Mouse (Mus musculus): Measurements from ENCODE around the gene Ankfy1. TPM values are rescaled to one million over a fixed set of nuclear protein-coding genes. Genes with fewer than 3 reads are reported as not detected.
"Not testable (repeated sequence)": the region's sequence is repeated elsewhere in the genome, so short reads cannot be mapped to it uniquely, and the experiment has no call there.

Ankfy1 gene
- total RNA-seq, 2 experiments from 2014 or later: 17.0 to 21.9 TPM

DNA sequence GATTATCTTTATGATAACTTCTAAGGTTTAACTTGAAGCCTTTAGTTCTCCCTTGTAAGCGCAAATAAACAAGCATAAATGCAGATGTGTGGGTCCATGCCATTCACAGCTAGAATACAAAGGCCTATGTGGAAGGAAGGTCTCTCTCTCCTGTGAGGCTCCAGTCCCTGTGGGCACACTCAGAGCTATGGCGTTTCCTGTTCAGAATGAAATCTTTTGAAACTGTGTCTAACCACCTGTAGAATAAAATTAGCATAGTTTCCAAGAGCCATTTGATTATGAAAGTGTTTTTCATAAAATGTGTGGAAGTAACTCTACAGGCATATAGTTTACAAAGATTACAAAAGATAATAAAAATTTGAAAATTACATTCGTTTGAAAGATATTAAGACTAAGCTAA lies 28.4 kb downstream of the Ankfy1 start:
- DNase-seq: no peak

DNA sequence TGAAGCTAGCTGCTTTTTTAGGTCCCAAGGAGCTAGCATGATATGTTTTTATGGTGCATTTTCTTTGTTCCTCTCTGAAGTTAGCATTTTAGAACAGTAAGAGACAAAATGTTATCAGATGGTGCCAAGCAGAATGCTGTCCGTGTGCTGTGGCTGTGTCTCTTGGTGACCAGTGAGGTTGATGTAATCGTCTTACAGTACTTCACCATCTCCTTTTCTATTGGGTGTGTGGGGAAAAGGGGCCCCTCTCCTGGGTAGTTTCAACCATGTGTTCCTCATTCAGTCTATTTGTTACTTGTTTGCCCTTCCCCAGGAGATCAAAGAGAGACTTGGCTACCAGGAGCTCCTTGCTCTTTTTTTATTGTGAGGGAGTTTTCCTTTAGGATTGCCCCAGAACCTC lies 33.4 kb downstream of the Ankfy1 start:
- DNase-seq: no peak

DNA sequence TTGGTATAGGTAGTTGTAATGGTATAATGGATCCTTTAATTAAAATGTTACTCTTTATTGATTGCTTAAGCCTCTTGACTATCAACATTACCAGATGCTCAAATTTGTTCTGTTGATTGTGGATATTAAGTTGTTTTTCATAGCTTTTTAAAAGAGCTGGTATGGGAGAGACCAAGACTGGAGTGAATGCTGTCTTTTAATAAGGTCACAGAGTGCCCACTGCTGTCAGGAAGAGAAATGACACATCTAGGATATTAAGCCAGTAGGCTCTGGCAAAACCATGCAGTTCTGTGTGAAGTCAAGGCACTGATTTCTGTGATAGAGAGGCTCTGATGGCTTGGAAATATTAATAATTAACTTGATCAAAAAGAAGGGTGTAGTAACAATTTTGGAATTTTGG lies 34.1 kb downstream of the Ankfy1 start:
- no peak for DNase-seq

DNA sequence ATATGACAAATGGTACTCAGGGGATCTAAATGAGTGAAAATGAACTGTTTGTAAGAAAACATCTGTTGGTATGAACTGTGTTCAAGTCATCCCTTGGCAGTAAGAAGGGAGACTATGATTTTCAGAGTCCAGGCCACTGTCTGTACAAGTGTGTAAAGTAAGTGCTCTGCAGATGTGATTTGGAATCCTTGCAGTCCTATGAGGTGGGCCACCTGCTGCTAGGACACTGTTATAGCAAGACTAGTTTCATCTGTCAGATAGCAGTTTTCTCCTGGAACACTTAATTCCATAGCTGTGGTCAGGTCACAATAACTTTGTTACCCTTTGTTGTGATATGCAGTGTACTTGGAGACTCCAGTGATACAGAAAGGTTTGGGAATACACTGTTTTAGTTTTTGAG lies 36.2 kb downstream of the Ankfy1 start:
- DNase-seq: no peak

DNA sequence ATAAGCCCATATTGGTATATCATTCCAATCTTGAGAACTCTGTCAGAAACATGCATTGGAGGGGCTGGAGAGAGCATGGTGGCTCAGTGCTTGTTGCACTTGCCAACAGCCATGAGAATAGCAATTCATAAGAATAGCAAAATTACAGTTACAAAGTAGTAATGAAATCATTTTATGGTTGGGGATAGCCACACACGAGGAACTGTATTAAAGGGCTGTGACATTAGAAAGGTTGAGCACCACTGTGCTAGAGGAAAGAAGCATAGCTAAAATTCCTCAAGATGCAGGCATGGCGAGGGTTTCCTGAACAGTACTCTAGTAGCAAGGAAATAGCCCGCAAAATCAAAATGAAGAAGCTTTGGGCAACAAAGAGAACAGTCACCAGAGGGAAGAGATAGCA lies 43.9 kb downstream of the Ankfy1 start:
- DNase-seq: no peak

DNA sequence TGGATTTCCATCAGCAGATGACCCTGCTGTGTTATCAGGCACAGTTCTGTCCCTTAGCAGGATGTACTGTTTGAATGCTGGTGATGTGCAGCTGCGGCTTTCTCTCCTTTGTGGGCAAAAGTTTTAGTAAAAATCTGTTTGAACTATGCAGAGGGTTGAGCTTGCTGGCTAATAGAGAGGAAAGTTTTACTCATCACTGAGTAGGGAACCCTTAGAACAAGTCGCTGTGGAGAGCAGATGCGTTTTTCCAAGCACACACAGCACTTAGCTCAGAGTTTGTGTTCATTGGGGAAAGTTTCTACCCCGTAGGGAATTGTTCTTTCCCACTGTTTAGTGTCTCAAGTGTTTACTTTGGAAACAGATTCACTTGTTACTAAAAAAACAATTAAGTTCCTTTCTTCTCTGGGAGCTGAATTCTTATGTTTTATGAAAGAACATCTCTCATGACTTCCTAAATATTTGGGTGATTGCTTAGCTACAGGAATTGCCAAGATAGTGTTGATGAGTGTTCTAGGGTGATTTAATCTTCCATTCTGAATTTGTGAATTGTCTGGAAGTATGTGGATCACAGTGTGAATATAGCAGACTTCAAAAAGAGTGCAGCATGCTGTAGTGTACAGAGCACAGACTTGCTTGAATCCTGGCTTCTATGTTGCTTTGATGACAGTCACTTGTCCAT lies 45.2 kb downstream of the Ankfy1 start:
- no peak for DNase-seq

DNA sequence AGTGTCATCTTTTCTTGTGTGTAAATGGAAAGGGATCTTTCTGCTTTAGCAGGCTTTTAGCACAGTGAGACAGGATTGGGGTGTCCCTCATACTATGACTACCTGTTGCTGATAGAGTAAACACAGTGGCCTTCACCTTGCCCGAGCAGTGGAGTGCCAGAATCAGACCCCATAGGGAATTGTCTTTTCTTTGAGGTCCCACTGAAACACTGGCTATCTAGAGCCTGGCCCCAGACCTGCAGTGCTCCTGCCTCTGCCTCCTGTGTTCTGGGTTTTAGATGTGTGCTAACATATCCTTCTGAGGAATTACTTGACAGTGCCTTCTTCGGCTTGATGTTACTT lies 45.7 kb downstream of the Ankfy1 start:
- no peak for DNase-seq

DNA sequence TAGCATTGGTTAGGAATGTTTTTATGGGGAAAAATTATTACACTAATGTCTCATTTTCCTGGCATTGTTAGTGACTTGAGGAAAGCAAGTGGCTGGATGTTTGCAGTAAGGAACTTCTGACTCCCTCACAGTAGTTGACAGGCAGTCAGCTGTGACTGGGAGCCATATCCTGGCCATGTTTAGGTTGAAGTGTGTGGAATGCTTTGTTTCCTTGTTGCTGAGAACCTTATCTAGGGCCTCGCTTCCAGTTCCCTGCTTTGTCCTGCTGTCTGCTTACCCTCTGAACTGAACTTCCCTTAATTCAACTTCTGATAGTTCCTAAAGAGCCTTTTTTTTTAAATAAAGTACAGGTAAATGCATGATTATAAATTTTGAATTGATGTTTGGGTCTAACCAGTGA lies 46.5 kb downstream of the Ankfy1 start:
- no peak for DNase-seq

DNA sequence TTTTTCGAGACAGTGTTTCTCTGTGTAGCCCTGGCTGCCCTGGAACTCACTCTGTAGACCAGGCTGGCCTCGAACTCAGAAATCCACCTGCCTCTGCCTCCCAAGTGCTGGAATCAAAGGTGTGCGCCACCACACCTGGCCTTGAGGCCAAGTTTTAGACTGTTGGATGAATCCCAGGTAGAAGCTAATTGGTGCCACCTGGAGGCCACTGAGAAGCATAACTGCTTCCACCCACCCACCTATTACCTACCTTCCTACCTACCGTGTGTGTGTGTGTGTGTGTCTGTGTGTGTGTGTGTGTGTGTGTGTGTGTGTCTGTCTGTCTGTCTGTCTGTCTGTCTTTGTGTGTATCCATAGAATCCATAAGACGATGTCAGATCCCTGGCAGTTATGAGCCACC lies 47.7 kb downstream of the Ankfy1 start:
- not testable (repeated sequence) for DNase-seq

DNA sequence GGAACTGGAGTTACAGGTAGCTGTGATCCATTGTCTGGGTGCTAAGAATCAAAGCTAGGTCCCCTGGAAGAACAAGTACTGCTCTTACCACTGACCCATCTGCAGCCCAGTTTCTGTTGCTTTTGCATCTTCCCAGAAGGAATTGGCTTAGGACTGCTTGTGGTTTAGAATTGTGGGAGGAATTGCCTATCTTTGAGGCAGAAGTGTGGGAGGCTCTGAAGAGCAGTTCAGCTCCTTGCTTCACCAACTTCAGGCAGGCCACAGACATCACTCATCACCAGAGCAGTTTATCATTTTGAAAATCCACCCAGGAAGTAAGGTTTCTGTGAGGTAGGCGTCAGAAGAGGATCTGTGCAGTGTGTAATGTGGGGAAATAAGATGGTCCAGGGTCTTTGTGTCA lies 49.2 kb downstream of the Ankfy1 start:
- DNase-seq: no peak

DNA sequence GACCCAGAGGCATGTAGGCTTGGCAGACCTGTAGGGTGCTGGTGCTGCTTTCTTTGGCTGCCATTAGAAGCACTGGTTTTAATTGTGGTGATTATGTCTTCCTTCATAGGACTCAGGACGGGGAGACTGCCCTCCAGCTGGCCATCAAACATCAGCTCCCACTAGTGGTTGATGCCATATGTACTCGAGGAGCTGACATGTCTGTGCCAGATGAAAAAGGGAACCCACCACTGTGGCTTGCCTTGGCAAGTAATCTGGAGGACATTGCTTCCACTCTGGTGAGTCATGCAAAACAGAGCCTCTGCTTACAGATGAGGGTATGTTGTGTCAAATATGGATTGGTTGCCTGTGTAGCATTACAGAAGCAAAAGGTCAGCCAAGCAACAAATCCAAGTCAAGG lies 62.1 kb downstream of the Ankfy1 start:
- DNase-seq: no peak

DNA sequence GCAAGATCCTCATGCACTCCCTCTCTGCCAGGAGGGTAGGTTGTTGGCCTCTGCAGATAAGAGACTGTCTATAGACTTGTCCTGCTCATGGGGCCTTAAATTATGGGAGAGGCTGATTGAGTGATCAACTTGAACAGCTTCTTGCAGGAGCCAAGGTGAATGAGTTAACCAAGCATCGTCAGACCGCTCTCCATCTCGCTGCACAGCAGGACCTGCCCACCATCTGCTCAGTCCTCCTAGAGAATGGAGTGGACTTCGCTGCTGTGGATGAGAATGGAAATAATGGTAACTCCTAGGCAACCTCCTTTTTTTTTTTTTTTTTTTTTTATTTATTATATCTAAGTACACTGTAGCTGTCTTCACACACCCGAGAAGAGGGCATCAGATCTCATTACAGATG lies 68.5 kb downstream of the Ankfy1 start:
- DNase-seq: no peak

DNA sequence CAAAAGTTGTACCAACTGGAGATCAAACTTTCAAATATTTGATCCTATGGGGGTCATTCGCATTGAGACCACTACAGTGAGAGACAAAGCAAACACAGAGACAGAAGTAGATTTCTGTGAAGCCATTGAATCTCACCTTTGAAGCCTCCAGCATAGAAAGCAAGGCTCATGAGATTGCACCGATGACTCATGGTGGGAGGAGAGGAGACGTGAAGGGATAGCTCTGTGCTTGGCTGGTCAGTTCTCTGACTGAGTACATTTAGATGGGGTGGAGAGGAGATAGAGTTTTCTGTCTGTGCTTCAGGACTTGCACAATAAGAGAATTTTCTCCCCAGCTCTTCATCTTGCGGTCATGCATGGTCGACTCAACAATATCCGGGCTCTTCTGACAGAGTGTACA lies 69.8 kb downstream of the Ankfy1 start:
- DNase-seq: no peak

DNA sequence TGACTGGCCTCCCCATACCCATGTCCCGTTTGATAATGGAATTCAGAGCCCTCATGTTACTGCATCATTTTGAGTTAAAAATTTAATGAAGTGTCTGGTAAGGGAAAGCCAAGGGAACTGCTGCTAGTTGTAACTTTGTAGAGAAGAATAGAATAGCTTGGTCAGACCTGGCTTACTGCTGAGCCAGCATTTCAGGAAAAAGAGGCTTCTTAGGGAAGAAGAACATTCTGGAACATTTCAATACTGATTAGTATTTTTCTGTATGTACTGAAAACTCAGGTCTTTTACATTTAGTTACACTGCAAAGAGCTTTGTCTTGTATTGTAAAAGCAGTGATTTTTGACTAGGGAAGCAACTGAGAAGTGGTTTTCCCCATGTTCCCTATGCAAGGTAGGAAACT lies 71.0 kb downstream of the Ankfy1 start:
- DNase-seq: no peak

DNA sequence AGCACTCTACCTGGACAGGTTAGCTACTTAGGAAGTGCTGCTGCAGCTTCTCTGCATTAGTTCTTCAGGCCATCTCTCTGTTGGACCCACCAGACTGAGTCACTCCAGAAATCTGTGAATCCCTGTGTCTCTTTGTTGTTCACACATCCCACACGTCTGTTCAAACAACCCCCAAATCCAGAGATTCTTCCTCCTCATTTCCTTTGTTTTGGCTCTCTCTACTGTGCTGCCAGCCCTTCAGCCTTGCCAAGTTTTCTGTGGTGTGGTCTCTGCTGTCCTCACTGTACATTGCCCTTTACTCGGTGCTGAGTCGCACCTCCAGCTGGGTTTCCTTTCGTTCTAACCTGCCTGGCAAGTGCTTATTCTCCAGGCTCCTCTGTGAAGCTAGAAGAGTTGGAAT lies 74.5 kb downstream of the Ankfy1 start:
- DNase-seq: no peak

DNA sequence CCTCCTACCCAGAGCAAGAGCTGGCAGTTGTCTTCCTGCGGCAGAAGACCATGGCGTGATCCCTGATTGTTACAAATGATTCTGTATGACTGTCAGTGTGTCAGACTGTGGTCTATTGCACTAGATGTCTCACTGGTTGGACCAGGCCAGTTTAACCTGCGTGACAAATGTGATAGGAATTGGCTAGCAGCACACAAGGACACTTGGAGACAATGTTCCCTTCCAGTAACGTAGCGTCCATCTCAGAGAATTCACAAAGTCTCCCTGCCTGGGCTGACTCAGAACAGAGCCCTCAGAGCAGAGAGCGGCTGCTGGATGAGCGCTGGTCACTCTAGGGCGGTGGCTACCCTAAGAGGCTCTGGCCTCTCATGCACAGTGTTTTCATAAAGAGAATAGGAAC lies 77.9 kb downstream of the Ankfy1 start:
- no peak for DNase-seq

DNA sequence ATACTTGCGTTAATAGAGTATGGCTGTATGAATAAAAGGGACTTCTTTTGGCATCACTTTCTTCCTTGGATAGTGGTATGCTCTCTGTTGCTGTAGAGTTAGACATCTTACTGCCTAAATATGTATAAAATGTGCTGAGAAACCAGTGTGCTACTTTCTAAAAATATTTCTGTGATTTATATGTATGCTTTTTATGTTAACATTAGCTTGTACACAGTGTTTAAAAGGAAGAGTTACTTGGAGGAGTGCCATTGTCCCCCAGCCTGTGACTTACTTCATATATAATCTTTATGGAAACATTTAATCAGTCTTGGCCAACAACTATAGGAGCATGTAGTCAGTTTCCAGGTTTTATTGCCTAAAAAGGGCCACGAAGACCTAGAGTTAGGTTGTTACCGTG lies 79.3 kb downstream of the Ankfy1 start:
- no peak for DNase-seq

DNA sequence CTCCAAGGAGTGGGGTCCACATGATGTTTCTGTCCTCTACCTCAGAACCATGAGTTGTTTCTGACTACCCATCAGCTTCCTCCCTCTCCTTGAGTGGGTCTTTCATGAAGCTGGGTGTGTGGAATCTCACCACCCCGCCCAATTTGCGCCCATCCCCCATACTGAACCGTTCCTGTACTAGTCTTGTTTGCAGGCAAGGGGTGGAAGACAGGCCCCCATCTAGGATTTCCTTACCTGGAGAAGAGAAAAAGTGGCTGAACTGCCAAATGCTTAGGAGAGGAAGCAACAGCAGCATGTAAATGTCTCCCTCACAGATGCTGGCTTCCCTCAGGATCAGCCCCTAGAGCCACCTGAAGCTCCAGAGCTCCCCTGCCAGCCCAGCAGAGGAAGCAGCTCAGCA lies 80.5 kb downstream of the Ankfy1 start:
- no peak for DNase-seq

DNA sequence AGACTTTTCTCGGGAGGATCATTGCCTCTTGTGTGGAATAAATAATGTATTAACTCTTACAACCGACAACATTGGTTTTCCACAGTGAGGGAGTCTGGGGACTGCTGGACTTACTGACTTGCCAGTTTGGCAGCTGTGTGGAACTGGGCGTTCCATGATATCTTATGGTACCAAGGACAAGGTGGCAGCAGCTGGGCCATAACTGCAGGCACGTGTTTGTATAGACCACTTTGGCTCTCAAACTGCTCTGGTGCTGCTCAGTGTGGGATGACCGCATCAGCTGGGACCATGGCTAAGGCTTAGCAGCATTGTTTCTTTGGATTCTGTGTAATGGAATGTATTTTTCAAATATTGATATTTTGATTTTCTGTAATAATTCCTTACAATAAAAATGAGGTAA lies 81.0 kb downstream of the Ankfy1 start:
- DNase-seq: no peak

DNA sequence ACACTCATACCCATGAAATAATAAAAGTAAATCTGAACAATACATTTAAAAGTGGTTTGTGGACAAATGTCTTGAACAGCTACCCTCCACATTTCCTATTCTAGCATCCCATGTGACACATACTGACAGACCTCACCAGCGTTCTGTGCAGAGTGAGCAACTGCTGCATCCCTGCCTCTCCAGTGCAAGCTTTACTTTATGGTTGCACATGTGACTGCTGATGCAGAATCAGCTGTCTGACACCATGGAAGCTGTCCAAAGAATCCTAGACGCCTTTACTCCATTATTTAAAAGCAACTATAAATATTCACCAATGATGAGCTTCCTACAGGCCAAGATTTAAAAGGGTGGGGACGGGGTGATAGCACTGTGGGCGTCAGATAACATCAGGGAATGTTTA lies 81.7 kb downstream of the Ankfy1 start:
- no peak for DNase-seq

DNA sequence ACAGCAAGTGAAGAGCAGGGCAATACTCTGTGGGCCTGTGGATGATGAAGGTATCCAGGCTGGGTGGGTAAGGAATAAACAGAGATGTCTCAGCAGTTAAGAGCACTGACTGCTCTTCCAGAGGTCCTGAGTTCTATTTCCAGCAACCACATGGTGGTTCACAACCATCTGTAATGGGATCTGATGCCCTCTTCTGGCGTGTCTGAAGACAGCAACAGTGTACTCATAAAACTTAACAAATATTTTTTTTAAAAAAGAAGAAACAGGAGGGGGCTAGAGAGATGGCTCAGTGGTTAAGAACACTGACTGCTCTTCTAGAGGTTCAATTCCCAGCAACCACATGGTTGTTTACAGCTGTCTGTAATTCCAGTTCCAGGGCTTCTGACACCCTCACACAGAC lies 82.8 kb downstream of the Ankfy1 start:
- DNase-seq: not testable (repeated sequence)

DNA sequence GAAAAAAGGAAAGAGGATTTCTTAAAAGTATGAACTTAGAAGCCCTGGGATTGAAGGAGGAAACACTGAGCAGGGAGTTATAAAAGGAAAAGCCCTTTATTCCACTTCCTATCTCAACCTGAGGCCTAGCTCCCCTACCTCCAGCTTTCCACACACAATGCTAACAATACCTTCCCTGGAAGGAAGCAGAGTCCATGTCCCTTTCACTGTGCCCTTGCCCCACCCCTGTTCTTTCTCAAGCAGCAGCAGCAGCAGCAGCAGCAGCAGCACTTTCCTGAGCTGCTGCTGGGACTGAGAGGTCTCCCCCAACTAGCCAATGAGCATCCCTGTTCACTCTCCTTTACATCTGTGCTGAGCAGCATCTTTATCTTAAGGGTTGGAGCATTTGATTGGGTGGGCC lies 89.2 kb downstream of the Ankfy1 start:
- DNase-seq: no peak

DNA sequence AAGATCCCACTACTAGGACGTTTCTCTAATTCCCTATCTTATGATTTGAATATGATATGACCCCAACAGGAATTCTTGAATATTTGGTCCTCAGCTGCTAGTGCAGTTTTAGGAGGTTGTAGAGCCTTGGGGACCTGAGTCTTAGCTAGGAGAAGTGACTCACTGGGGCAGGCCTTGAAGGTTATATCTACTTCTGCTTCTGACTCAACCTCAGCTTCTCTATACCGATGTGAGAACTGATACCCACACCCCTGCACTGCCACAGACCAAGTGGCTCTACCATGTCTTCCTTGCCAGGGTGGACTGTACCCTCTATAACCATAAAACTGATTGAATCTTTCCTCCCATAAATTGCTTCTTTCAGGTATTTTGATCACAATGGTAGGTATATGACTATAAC lies 92.3 kb downstream of the Ankfy1 start:
- no peak for DNase-seq

DNA sequence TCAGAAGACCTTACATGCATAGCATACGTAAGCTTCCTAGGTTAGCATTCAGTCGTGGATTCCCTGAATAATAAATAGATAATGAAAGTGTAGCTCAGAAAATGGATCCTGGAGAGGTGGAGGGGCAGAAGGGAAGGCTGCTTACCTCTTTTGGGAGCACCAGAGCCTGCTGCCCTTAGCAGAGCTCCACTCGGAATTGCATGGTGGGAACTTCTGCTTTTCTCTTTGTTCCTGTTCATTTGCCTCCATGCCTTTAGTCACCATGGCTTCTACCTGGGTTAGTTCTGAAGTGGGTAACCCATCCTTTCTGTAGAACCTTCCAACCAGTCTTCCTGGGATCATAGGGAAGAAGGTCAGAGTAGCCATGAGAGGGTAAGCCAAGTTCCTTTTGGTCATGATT lies 92.7 kb downstream of the Ankfy1 start:
- no peak for DNase-seq

DNA sequence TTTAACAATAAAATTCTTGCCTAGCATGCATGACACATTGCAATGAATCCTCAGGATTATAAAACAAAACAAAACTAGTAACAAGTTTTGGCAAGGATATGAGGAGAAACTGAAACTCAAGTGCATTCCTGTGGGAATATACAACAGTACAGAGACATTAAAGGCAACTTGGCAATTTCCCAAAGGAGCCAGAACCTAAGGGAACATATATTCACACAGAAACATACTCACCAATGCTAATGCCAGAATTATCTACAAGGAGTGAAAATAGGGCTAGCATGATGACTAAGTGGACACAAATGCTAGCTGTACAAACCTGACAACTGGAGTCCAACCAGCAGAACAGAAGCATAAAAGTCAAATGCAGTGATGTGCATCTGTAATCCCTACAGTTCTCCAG lies 102.2 kb downstream of the Ankfy1 start:
- DNase-seq: no peak

DNA sequence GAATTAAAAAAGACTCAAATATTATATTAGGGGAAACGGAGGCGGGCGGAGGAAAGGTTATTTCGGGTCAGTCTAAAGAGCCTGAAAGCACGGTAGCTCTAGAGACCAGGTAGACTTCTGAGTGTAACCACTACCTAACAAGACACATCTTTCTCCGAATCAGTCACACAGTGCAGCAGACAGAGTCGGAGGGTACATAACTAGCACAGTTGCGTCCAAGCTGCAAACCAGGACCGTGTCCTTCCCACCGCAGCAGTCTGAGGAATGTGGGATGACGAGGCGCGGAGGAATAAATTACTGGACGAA lies 105.3 kb downstream of the Ankfy1 start:
- DNase-seq: no peak

All from gastrocnemius, postnatal 10 days (tissue).